Mouse (Mus musculus) midbrain, embryonic 15.5 days (tissue): Measurements from ENCODE around the gene Prps1. TPM values are rescaled to one million over a fixed set of nuclear protein-coding genes. Genes with fewer than 3 reads are reported as not detected.
"Not testable (repeated sequence)": the region's sequence is repeated elsewhere in the genome, so short reads cannot be mapped to it uniquely, and the experiment has no call there.

Experiments used
- ATAC-seq: fragments of 200-750 bp; cut with Nextera tagmentation; replicated peaks from 2 replicates; pipeline ENCODE4 v1.8.0; 2017; ENCODE audit warnings: moderate TSS enrichment
- H3K27ac ChIP-seq: fragments of 300-500 bp; sonication (generic); 2 replicates; pipeline ENCODE4 v1.5.1; 2015; ENCODE audit warnings: mild to moderate bottlenecking, inconsistent platforms
- H3K27me3 ChIP-seq: fragments of 300-500 bp; sonication (generic); replicated peaks from 2 replicates; pipeline ENCODE4 v1.6.1; 2015; ENCODE audit warnings: inconsistent platforms
- H3K36me3 ChIP-seq: fragments of 300-500 bp; sonication (generic); replicated peaks from 2 replicates; pipeline ENCODE4 v1.6.1; 2015; ENCODE audit warnings: inconsistent platforms
- H3K4me1 ChIP-seq: fragments of 300-500 bp; sonication (generic); 2 replicates; pipeline ENCODE4 v1.6.1; 2015; ENCODE audit warnings: inconsistent platforms
- H3K4me2 ChIP-seq: fragments of 300-500 bp; sonication (generic); 2 replicates; pipeline ENCODE4 v1.6.1; 2015; ENCODE audit warnings: inconsistent platforms, mild to moderate bottlenecking, moderate library complexity
- H3K4me3 ChIP-seq: fragments of 300-500 bp; sonication (generic); 2 replicates; pipeline ENCODE4 v1.5.1; 2015; ENCODE audit warnings: mild to moderate bottlenecking, inconsistent platforms
- H3K9ac ChIP-seq: fragments of 300-500 bp; sonication (generic); 2 replicates; pipeline ENCODE4 v1.6.1; 2015; ENCODE audit warnings: mild to moderate bottlenecking, inconsistent platforms
- H3K9me3 ChIP-seq: fragments of 300-500 bp; sonication (generic); 2 replicates; pipeline ENCODE4 v1.6.1; 2016; ENCODE audit warnings: inconsistent platforms
- WGBS: fragments of 180-500 bp; shearing (Covaris S2); methylation state at CpG from one replicate; pipeline ENCODE4 v1.1.7; 2015; ENCODE audit warnings: mixed read lengths; 5-methylcytosine and 5-hydroxymethylcytosine counted together
- polyA plus RNA-seq: library from polyadenylated mRNA; unstranded; fragments of >200 nt; fragmentation: Nextera tagmentation; extraction: Ambion mirVana; gene quantifications from 2 replicates; pipeline ENCODE4 v1.2.1, GENCODE M21; 2015

Prps1 gene
- polyA plus RNA-seq, 1 experiment from 2014 or later: 78.5 TPM

DNA sequence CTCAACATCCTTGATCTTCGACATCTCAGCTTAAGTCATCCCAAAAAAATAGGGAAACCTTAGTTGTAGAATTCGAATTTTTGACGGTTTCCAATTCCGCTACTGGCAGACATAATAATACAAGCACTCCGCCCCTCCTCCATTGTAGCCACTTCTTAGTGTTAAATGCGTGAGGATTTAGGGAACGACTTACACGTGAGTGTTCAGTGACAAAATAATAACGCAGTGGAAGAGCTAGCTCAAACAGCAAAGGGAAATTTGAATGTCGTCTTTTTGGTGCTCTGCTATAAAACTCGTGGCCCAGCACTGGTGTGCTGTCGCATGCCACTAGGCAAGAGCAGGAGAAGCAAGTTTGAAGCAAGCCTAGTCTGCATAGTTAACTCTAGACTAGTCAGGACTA is 1.1 kb downstream of the Prps1 start:
- Histone ChIP-seq H3K4me3 (peak overlapping the region; percentile 61), H3K9ac (peak overlapping the region; percentile 55; the same call in 1 of the 2 replicates), H3K4me2 (peak overlapping the region; percentile 52), H3K27me3 (0 out of 2 replicates have a peak, but pooled peaks cover 3% of the 10 kb centered on the region), H3K9me3 (no peaks in the 10 kb centered on the region), H3K4me1 (no peaks in the 10 kb centered on the region), H3K36me3 (no peaks in the 10 kb centered on the region), H3K27ac (peak overlapping the region; percentile 66; the same call in 1 of the 2 replicates)
- WGBS: 23% methylated on average over 12 of the region's 12 CpGs
- ATAC-seq: peak; percentile 43

DNA sequence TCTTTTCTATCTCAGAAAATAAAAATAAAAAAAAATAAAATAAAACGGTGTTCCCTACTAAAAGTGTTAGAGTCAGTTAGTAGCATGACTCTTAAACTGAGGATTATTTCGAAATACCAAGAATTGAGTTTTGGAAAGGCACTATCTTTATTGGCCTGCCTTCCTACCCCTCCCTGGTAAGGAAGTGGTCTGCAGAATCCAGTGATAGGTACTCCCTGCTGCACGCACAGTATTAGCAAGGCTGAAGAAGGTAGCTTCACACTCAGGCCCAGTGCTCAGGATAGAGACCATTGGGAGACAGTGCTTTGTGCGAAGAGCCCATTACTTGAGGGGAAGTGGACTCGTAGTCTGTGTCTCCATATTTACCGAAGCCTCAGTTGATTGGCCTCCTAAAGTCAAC is 21.8 kb downstream of the Prps1 start:
- no peaks in the 10 kb centered on the region for H3K36me3 ChIP-seq
- ATAC-seq: no peak
- H3K4me1 ChIP-seq: no peaks in the 10 kb centered on the region
- H3K9ac ChIP-seq: no peak overlapping the region
- H3K4me3 ChIP-seq: no peak overlapping the region
- no peak overlapping the region for H3K4me2 ChIP-seq
- no peak overlapping the region for H3K27ac ChIP-seq
- H3K27me3 ChIP-seq: peaks cover under 1% of the 10 kb centered on the region; the same call in 1 of the 2 replicates
- WGBS: 87% methylated on average over 6 of the region's 6 CpGs
- H3K9me3 ChIP-seq: no peaks in the 10 kb centered on the region

DNA sequence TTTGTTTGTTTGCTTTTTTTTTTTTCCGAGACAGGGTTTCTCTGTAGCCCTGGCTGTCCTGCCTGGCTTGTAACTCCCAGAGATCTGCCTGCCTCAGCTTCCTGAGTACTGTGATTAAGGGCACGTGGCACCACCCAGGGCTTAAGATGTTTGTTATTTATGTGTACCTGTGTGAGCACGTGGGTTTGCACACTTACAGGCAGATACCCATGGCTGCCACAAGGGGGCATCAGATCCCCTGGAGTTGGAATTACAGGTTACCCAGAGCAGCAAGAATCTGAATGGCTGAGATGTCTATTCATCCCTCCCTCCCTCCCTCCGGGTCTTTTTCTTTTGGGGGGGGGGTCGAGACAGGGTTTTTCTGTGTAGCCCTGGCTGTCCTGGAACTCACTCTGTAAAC is 22.8 kb downstream of the Prps1 start:
- Histone ChIP-seq H3K36me3 (no peaks in the 10 kb centered on the region), H3K9ac (no peak overlapping the region), H3K27ac (no peak overlapping the region), H3K4me1 (no peaks in the 10 kb centered on the region), H3K27me3 (no peaks in the 10 kb centered on the region; the same call in 1 of the 2 replicates), H3K9me3 (no peaks in the 10 kb centered on the region), H3K4me3 (no peak overlapping the region), H3K4me2 (no peak overlapping the region)
- no peak for ATAC-seq
- WGBS: 59% methylated on average over 5 of the region's 5 CpGs

DNA sequence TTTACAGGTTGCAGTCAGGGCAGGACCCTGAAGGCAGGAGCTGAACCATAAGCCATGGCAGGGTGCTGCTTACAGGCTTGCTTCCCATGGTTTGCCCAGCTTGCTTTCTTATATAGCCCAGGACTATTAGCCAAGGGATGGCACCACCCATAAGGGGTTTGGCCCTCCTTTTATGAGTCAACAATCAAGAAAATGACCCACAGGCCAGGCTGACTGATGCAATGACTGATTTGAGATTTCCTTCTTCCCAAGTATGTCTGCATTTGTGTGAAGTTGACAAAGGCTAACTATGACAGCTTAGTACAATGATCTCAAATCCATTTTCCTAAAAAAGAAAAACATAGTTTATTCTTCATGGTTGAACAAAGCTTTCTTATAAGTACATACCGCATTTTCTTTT is 32.8 kb downstream of the Prps1 start:
- Histone ChIP-seq H3K9ac (no peak overlapping the region), H3K27ac (no peak overlapping the region), H3K4me2 (no peak overlapping the region), H3K36me3 (no peaks in the 10 kb centered on the region), H3K4me1 (no peaks in the 10 kb centered on the region), H3K9me3 (no peaks in the 10 kb centered on the region), H3K4me3 (no peak overlapping the region), H3K27me3 (peaks cover 20% of the 10 kb centered on the region)
- 92% methylated on average over 1 of the region's 1 CpGs for WGBS
- no peak for ATAC-seq

DNA sequence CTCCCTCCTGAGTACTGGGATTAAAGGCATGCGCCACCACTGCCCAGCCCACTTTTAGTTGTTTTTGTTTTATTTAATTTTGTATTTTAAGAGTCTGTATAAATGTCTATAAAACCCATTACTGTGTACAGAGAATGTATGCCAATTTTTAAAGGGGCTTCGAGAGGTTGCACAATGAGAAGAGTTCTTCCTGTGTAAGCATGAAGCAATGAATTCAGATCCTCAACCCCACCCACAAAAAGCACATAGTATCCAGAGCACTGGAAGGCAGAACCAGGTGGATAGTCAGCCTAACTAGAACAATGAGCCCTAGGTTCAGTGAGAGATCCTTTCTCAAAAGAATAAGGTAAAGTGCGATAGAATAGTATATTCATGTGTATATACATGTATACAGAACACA is 33.8 kb downstream of the Prps1 start:
- H3K4me1 ChIP-seq: no peaks in the 10 kb centered on the region
- H3K9ac ChIP-seq: no peak overlapping the region
- H3K9me3 ChIP-seq: no peaks in the 10 kb centered on the region
- no peak overlapping the region for H3K4me2 ChIP-seq
- H3K27me3 ChIP-seq: peaks cover 20% of the 10 kb centered on the region
- H3K4me3 ChIP-seq: no peak overlapping the region
- no peak overlapping the region for H3K27ac ChIP-seq
- 92% methylated on average over 3 of the region's 3 CpGs for WGBS
- no peak for ATAC-seq
- H3K36me3 ChIP-seq: no peaks in the 10 kb centered on the region

DNA sequence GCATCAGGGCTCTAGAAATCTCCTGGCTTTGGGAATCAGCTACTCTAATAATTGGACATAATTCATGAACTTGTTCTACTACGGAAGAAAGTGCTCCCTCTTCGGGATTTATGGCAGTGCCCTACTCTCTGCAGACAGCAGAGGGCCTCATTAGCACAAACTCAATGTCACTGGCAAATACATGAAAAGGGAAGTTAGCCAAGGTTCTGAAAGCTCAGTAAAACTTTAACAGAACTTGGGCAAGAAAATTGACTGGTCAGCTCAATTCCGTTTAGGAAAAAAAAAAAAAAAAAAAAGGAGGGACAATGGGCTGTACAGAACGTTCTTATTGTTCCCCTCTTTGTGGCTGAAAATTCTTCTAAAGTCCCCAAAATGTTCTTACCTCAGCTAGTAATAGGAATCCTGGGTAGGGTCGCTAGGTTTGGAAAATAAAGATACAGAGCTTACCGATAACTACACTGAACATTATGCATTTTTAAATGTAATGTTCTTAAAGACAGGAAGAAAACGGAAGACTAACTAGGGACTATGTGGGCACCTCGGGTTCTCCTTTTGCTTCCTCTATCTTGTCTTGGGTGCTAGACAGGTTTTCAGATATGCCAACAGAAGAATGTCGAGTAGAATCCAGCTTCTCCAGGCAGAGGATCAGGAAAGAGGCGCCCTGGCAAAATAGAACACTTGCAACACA is 35.6 kb downstream of the Prps1 start:
- WGBS: 59% methylated on average over 10 of the region's 10 CpGs
- Histone ChIP-seq H3K4me2 (no peak overlapping the region), H3K9me3 (no peaks in the 10 kb centered on the region), H3K4me3 (no peak overlapping the region), H3K27me3 (peaks cover 20% of the 10 kb centered on the region), H3K9ac (no peak overlapping the region), H3K27ac (no peak overlapping the region), H3K36me3 (no peaks in the 10 kb centered on the region), H3K4me1 (no peaks in the 10 kb centered on the region)
- ATAC-seq: no peak

DNA sequence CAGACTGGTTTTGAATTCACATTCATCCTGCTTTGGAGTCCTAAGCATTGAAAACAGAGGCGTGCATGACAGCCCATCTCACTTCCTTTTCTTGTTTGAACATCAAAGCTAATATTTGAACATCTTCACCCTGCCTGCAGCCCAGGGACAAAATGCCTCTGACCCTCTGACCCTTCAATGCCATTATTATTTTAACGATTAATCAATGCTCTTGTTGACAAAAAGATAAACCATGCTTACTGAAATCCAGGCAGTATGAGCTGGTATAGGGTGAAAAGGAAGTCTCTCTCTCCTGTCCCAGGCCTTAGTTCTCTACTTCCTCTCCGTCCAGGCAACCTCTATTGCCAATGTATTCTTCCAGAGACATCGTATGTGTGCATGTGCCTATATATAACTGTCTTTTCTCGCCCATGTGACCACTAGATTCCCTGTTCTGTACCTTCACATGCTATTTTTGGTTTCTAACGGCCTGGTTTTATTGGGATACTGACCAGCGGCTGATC is 37.2 kb downstream of the Prps1 start:
- H3K36me3 ChIP-seq: no peaks in the 10 kb centered on the region
- peaks cover 20% of the 10 kb centered on the region for H3K27me3 ChIP-seq
- no peaks in the 10 kb centered on the region for H3K9me3 ChIP-seq
- H3K4me3 ChIP-seq: no peak overlapping the region
- no peak overlapping the region for H3K9ac ChIP-seq
- H3K27ac ChIP-seq: no peak overlapping the region
- H3K4me2 ChIP-seq: no peak overlapping the region
- WGBS: 67% methylated on average over 7 of the region's 7 CpGs
- no peak for ATAC-seq
- H3K4me1 ChIP-seq: no peaks in the 10 kb centered on the region

DNA sequence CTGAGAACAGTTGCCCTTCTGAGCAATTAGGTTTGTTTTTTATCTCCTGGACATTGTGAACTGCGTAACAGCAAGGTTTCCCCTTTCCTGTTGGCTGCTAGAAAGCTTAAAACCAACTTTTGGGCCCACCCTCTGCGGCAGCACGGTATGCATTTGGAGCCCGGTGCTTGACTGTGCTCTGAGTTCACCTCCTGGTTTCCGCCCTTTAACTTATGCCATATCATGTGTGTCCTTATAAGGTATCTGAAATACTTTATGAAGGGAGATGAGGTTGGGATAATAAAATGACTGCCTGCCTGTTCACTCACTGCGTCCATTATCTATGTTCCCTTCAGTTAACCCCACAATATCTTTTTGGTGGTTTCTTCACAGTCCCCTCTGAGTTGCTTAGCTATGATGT is 37.8 kb downstream of the Prps1 start:
- no peak for ATAC-seq
- WGBS: 88% methylated on average over 6 of the region's 6 CpGs

DNA sequence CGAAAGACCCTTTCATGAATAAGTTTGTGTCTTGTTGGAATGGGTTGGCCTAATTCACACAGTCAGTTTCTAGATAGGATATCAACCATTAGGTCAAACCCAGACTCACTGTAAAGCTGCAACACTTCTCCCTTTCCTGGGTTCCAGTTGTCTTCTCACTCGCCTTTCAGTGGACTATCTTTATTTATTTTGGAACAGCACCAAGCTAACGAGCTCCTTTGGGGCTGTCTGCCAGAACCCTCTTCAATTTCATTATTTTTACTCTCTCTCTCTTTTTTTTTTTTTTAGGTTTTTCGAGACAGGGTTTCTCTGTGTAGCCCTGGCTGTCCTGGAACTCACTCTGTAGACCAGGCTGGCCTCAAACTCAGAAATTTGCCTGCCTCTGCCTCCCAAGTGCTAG is 42.0 kb downstream of the Prps1 start:
- H3K36me3 ChIP-seq, H3K9me3 ChIP-seq, H3K4me2 ChIP-seq, H3K9ac ChIP-seq, ATAC-seq, H3K27ac ChIP-seq, H3K4me1 ChIP-seq, H3K4me3 ChIP-seq: not testable (repeated sequence)
- peaks cover 16% of the 10 kb centered on the region; the same call in 1 of the 2 replicates for H3K27me3 ChIP-seq
- 67% methylated on average over 4 of the region's 4 CpGs for WGBS

More for the DNA sequence above, 37.8 kb downstream of the Prps1 start:
- Histone ChIP-seq H3K9me3 (no peaks in the 10 kb centered on the region), H3K9ac (no peak overlapping the region), H3K4me1 (no peaks in the 10 kb centered on the region), H3K4me2 (no peak overlapping the region), H3K27ac (no peak overlapping the region), H3K27me3 (peaks cover 20% of the 10 kb centered on the region), H3K4me3 (no peak overlapping the region), H3K36me3 (no peaks in the 10 kb centered on the region)

DNA sequence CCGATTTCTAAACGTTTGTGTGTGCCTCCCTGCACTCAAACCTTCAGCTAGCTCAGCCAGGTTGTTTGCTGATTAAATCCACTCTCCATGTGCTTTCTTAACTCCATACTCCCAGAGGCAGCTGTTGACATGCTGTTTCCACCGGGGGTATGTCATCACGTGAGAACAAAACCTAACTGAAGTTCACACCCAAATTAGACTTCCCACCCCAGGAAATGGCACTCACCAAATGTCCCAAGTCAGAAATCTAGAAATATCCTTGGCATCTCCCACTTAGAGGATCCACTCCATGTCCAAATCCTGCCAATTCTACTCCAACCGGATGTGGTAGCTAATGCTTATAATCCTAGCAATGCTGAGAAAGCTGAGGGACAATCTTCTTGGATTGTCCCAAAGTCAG is 43.9 kb downstream of the Prps1 start:
- no peaks in the 10 kb centered on the region for H3K36me3 ChIP-seq
- no peak for ATAC-seq
- H3K27ac ChIP-seq: no peak overlapping the region
- no peak overlapping the region for H3K9ac ChIP-seq
- peaks cover 10% of the 10 kb centered on the region; the same call in 1 of the 2 replicates for H3K27me3 ChIP-seq
- no peak overlapping the region for H3K4me2 ChIP-seq
- no peaks in the 10 kb centered on the region for H3K9me3 ChIP-seq
- WGBS: 78% methylated on average over 5 of the region's 5 CpGs
- no peak overlapping the region for H3K4me3 ChIP-seq
- no peaks in the 10 kb centered on the region for H3K4me1 ChIP-seq

DNA sequence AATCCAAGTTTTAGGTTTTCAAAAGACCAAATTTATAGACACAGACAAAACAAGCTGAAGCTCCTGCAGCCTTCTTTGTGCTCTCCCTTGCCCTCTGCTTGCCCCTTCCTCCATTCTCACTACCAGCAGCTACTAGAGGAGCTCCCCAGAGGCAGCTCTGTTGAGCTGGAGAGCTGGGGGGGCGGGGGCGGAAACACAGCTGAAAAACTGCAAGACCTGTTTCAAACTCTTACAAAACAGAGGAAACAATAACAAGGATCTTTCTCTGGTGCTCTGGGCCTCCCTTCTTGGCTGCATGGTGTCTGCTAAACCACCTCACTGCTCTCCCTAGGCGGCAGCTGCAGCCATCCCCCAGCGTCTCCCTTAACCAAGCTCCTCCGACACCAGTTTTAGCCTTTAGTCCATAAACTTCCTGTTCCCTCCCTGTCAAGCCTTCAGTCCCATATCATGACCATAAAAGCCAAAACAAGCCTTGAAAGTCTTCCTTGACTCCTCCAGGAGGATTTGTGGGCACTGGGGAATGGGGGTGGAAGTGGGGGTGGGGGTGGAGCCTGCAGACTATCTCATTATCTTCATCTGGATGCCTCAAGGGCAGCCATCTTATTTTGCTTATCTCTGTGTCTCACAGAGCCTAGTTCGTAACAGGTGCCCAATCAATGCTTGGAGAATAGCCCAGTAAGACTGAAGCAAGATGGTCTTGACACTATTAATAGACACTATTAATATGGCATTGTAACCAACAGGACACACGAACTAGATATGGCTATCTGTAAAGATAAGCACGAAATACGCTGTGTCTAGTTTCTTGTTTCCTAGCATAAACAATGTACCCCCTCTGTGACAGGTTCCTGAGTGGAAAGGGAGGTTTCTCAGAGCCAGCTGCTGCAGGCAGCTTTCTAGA is 45.2 kb downstream of the Prps1 start:
- WGBS: 74% methylated on average over 9 of the region's 9 CpGs
- ATAC-seq: no peak
- Histone ChIP-seq H3K27me3 (peaks cover 10% of the 10 kb centered on the region; the same call in 1 of the 2 replicates), H3K36me3 (no peaks in the 10 kb centered on the region), H3K4me3 (no peak overlapping the region), H3K27ac (no peak overlapping the region), H3K4me1 (no peaks in the 10 kb centered on the region), H3K9me3 (no peaks in the 10 kb centered on the region), H3K4me2 (no peak overlapping the region), H3K9ac (no peak overlapping the region)

DNA sequence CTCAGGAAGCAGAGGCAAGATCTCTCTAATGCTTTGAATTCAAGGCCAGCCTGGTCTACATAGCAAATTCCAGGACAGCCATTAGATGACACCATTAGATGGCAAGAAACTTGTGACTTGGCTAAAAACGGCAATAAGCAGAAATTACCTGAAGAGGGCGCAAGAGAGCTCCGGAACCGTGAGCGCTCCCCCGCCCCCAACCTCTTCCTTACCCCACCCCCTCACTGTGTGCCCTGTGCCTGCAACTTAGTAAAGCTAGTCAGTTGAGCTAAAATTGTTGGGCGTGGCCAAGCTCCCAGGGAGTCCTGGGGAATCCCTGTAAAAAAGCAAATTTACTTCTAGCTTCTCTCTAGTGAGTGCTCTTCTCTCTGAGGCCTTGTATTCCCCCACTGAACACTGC is 47.5 kb downstream of the Prps1 start:
- Histone ChIP-seq H3K27ac (no peak overlapping the region), H3K27me3 (peaks cover 14% of the 10 kb centered on the region; the same call in 1 of the 2 replicates), H3K4me1 (no peaks in the 10 kb centered on the region), H3K9ac (no peak overlapping the region), H3K36me3 (no peaks in the 10 kb centered on the region), H3K4me2 (no peak overlapping the region), H3K9me3 (no peaks in the 10 kb centered on the region), H3K4me3 (no peak overlapping the region)
- ATAC-seq: no peak
- 19% methylated on average over 7 of the region's 7 CpGs for WGBS
